Mouse (Mus musculus) kidney, adult 9 months (tissue): ENCODE data around the gene Sept5.

ENCODE experiments used
- DNase-seq: peaks from one replicate; pipeline ENCODE4 v3.0.0; 2022

Gene Sept5

DNA sequence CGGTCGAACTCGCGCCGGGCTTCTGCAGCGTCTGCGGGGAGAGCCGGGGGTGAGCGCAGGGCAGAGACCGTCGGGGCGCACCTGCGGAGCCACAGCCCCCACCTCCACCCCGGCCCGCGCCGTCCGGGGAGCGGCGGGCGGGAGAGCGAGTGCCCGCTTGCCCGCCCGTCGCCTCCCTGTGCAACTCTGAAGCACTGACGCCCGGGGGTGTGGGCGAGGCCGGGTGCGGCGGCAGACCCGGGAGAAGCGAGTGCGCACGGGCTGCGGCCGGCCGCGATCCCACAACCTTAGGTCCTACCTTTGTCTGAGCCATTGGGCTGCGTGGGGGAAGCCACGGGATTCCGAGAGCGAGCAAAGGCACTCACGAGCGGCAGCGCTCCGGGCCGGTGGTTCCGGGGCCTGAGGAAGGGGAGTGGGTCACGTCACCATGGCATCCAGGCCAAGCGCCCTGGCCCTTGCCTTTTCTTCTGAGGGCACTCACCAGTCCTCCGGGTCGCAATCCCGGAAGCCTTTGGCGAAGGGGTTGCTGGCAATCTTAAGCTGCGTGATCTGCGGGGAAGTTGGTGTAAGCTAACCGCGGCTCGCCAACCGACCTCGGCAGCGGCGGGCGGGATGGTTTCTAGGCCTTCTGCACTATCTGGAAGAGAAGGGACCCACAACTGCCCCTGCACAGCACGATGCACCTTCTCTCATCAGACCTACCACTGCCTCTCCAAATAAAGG is 47.2 kb downstream of the Sept5 start:
- DNase-seq, result no peak

DNA sequence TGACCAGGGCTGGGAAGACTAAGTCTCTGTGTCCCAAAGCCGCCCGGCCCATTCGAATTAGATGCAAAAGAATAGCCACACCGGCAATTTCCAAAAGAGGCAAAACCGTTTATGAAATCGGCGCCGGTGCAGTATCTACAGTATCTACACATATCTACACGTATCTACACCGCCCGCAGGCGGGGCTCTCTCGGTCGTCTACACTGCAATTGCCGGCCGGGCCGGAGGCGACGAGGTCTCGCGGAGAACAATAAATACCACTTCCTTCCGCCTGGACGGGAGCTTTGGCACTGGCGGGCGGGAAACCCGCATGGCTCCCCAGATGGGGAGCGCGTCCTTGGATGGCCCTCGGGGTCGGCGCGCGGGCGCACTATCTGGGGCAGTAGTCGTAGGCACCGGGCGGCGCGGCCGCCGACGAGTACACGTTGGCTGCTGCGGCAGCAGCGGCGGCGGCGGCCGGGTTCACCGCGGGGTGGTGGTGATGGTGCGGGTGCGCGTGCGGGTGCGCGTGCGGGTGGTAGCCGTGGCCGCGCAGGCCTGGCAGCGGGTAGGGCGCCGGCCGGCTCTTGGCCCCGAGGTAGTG is 48.0 kb downstream of the Sept5 start:
- DNase-seq, result no peak

DNA sequence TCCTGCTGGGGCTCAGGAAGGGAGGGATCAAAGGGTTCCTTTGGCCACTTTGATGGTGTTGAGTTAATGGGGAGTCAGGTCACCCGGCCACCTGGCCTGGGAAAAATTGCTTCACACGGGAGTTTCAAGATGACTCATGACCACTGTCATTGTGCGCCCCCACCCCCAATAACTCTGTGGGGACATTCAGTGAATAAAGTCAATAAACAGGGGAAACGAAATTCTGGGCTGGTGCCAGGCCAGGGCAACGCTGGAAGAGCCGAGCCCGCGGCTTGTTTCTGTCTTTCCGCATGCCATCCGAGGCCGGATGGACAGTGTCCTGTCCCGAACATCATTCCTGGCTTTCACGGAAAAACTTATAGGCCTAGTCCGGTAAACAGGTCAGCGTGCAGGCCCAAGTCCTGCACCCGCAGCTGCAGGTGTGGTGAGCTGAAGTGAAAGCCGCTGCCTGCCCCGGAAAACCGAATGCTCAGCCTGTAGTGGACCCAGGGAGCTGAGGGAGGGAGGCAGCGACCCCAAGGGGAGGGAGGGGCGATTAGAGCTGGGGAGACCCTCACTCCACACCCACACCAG is 48.6 kb downstream of the Sept5 start:
- DNase-seq, result no peak

GRCm38 (mm10) chr16:18580389-18580788 is 49.4 kb downstream of the Sept5 start:
- no peak for DNase-seq

- no peak for DNase-seq
Measured at GRCm38 (mm10) chr16:18577599-18578160, 52.1 kb downstream of the Sept5 start.

DNA sequence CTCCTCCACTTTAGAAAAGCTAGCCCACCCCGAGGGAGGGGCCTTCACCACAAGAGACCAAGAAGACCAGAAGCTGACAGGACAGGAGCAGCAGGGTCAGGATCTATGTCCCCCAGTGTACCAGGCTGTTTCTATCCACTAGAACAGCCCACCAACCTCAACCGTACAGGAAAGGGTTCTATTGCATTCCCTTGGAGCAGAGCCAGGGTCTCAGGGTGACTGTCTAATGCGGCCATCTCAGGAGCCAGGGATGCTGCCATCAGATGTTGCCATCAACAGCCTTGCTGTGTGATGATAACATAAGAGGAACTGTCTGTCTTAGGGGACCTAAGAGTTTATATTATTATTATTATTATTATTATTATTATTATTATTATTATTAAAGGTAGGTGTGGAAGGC is 52.7 kb downstream of the Sept5 start:
- DNase-seq, result no peak

- no peak for DNase-seq
Measured at GRCm38 (mm10) chr16:18574196-18574595, 55.6 kb downstream of the Sept5 start.
